10 mouse cellular contexts compared by ENCODE assay signal in the genomic region with DNA sequence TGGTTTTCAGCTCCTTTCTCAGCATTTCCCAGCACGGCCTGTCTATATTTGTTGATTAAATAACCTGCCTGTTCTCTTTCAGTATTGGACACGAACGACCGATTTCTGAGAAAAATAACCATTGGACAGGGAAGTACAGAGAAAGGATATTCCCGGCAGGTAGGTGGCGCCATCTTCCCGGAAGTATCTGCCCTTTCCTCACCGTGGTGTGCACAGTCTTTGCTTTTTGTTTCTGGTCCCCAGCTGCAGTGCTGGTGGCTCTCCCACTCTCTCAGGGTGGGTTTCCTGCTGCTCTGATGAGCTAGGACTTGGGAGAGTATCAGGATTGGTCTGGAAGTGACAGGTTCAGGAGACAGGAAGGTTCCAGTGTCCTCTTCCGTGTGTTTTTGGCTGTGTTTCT.
DNase-seq lines count a peak whose midpoint lies in the region; ATAC-seq and TF ChIP-seq lines count a peak whose summit lies in the region.
"Had no signal": no experiment of that assay in that cellular context is flagged by ENCODE, and none has a peak within 500 bp of the region (broad histone marks: within the 10 kb centered on the region; RNA-seq: fewer than 3 reads in every experiment).

No protein-coding gene starts in this region.

- TF ChIP-seq CTCF in MEL (IDR thresholded peaks at IDR 0.05 in 2 of 3, conservative IDR thresholded peaks at IDR 0.05 in 1 of 3; ENCODE audit: control insufficient read depth in 1 of 3, insufficient read depth in 1 of 3, low read depth in 2 of 3, low read length in 3 of 3, poor library complexity in 1 of 3, severe bottlenecking in 1 of 3): peak; percentile 43 to 61 (median 60)

- H3K9ac ChIP-seq in kidney, embryonic 14.5 days (ENCODE audit: low read depth, low read length): no peak overlapping the region
- H3K9ac ChIP-seq in MEL (ENCODE audit: control insufficient read depth, low read depth, low read length, poor library complexity, severe bottlenecking): no peak overlapping the region
- H3K9ac ChIP-seq: embryonic facial prominence, embryonic 12.5 days; limb, embryonic 15.5 days had no signal

- TF ChIP-seq RAD21 in MEL (IDR thresholded peaks at IDR 0.05; ENCODE audit: low read depth, low read length): peak; percentile 38

- no peaks in the 10 kb centered on the region for H3K79me2 ChIP-seq in MEL (ENCODE audit: control insufficient read depth, insufficient read depth, low read length, poor library complexity)

- no peak for TF ChIP-seq POLR2A in MEL (IDR thresholded peaks at IDR 0.05; ENCODE audit: control insufficient read depth in 1 of 2, insufficient read depth in 1 of 2, low read depth in 1 of 2, low read length in 2 of 2, poor library complexity in 1 of 2)

- H3K9me3 ChIP-seq in kidney, embryonic 14.5 days (ENCODE audit: control insufficient read depth, low read length): no peaks in the 10 kb centered on the region
- H3K9me3 ChIP-seq in MEL (replicated peaks; ENCODE audit: insufficient read depth, low read length): no peaks in the 10 kb centered on the region
- H3K9me3 ChIP-seq: embryonic facial prominence, embryonic 12.5 days; limb, embryonic 15.5 days had no signal

- H3K36me3 ChIP-seq in kidney, embryonic 14.5 days (ENCODE audit: control insufficient read depth, insufficient read depth, low read length): 0 out of 2 replicates have a peak, but pooled peaks cover 9% of the 10 kb centered on the region
- H3K36me3 ChIP-seq in MEL (ENCODE audit: control insufficient read depth in 1 of 2, insufficient read depth in 2 of 2, low read length in 2 of 2): peaks cover 0 to 14% of the 10 kb centered on the region in 2 experiments; a peak in 2 of 4 replicates
- H3K36me3 ChIP-seq: embryonic facial prominence, embryonic 12.5 days; limb, embryonic 15.5 days had no signal

- no peaks in the 10 kb centered on the region for H3K27me3 ChIP-seq in kidney, embryonic 14.5 days (ENCODE audit: control insufficient read depth, insufficient read depth, low read length)
- no peaks in the 10 kb centered on the region for H3K27me3 ChIP-seq in MEL (ENCODE audit: control insufficient read depth in 1 of 2, insufficient read depth in 2 of 2, low read length in 2 of 2)
- H3K27me3 ChIP-seq: embryonic facial prominence, embryonic 12.5 days; limb, embryonic 15.5 days had no signal

- H3K4me1 ChIP-seq in kidney, embryonic 14.5 days (ENCODE audit: control insufficient read depth, insufficient read depth, low read length): 0 out of 2 replicates have a peak, but pooled peaks cover 7% of the 10 kb centered on the region
- H3K4me1 ChIP-seq in MEL (ENCODE audit: control insufficient read depth in 1 of 2, insufficient read depth in 2 of 2, low read length in 2 of 2): no peaks in the 10 kb centered on the region

- intact Hi-C loops in left cerebral cortex, postnatal 10 days (cut with DNase I): no loop called here

- DNase-seq in kidney, adult 18-20 months: peak; percentile 62
- DNase-seq in MEL (ENCODE audit: low read depth, low spot score): peak; percentile 40
- DNase-seq in cerebellum, postnatal 14 days: peak; percentile 79 to 87
- peak; percentile 8 for DNase-seq in gonadal fat pad, adult 2 months (ENCODE audit: low read depth)
- peak; percentile 7 to 67 for DNase-seq in left cerebral cortex, postnatal 10 days (ENCODE audit: extremely low spot score in 1 of 2, low spot score in 2 of 2)
- peak; percentile 45 for DNase-seq in urinary bladder, postnatal 25 days (ENCODE audit: low spot score)

- H3K27ac ChIP-seq in kidney, embryonic 14.5 days (ENCODE audit: low read depth, low read length): no peak overlapping the region
- no peak overlapping the region for H3K27ac ChIP-seq in MEL (ENCODE audit: control insufficient read depth, low read depth, low read length)
- H3K27ac ChIP-seq: embryonic facial prominence, embryonic 12.5 days; limb, embryonic 15.5 days had no signal

- H3K4me2 ChIP-seq in kidney, embryonic 14.5 days (replicated peaks; ENCODE audit: low read depth, low read length): no peak overlapping the region
- H3K4me2 ChIP-seq: embryonic facial prominence, embryonic 12.5 days; limb, embryonic 15.5 days had no signal

- TF ChIP-seq EP300 in MEL (IDR thresholded peaks at IDR 0.05; ENCODE audit: low read depth in 1 of 2, low read length in 2 of 2): no peak

- WGBS in kidney, embryonic 14.5 days: 85% methylated on average over 9 of the region's 9 CpGs

- ATAC-seq in kidney, embryonic 14.5 days (ENCODE audit: low FRiP score, low TSS enrichment): no peak
- peak; percentile 72; the same call in 1 of the 2 replicates for ATAC-seq in monocyte, adult 5-6 weeks (replicated peaks; ENCODE audit: insufficient number of reproducible peaks, low FRiP score, low TSS enrichment, poor library complexity, severe bottlenecking)

- H3K4me3 ChIP-seq in kidney, embryonic 14.5 days (ENCODE audit: low read length): no peak overlapping the region
- no peak overlapping the region for H3K4me3 ChIP-seq in MEL (ENCODE audit: control insufficient read depth in 1 of 2, insufficient read depth in 1 of 2, low read depth in 2 of 2, low read length in 2 of 2)
- H3K4me3 ChIP-seq: embryonic facial prominence, embryonic 12.5 days; limb, embryonic 15.5 days had no signal

TF ChIP-seq in MEL, 35 proteins besides CTCF, POLR2A, EP300 and RAD21:
- TF ChIP-seq MXI1 (IDR thresholded peaks at IDR 0.05; ENCODE audit: low read depth, low read length) (no peak), TCF12 (IDR thresholded peaks at IDR 0.05; ENCODE audit: low read depth, low read length) (no peak), SMC3 (IDR thresholded peaks at IDR 0.05; ENCODE audit: low read depth, low read length) (peak; percentile 49), E2F4 (IDR thresholded peaks at IDR 0.05; ENCODE audit: borderline replicate concordance, low read depth, low read length) (no peak), UBTF (IDR thresholded peaks at IDR 0.05; ENCODE audit: borderline replicate concordance, insufficient read depth, low read depth, low read length) (no peak), USF1 (IDR thresholded peaks at IDR 0.05; ENCODE audit: low read depth, low read length) (no peak), MYC (IDR thresholded peaks at IDR 0.05; ENCODE audit: low read depth, low read length) (no peak), JUND (IDR thresholded peaks at IDR 0.05; ENCODE audit: low read depth, low read length) (no peak), ZNF384 (IDR thresholded peaks at IDR 0.05; ENCODE audit: low read depth, low read length) (no peak), MAX (IDR thresholded peaks at IDR 0.05; ENCODE audit: low read length) (no peak), ETS1 (IDR thresholded peaks at IDR 0.05; ENCODE audit: low read depth, low read length) (no peak), NELFE (IDR thresholded peaks at IDR 0.05; ENCODE audit: low read depth, low read length) (no peak), ZC3H11A (IDR thresholded peaks at IDR 0.05; ENCODE audit: low read depth, low read length) (no peak), KAT2A (conservative IDR thresholded peaks at IDR 0.05; ENCODE audit: low read depth, low read length) (no peak), MYB (IDR thresholded peaks at IDR 0.05; ENCODE audit: low read depth, low read length) (no peak), ELF1 (IDR thresholded peaks at IDR 0.05; ENCODE audit: low read depth, low read length) (peak; percentile 72; the same call in 1 of the 2 replicates), CHD1 (IDR thresholded peaks at IDR 0.05; ENCODE audit: low read depth, low read length) (no peak)
TF ChIP-seq in MEL: peak in this region for 2.

Comparison
In these comparisons a context has a peak if more than half of its experiments do, and no peak if none do; other contexts are left out.
1. DNase-seq: peak in every context shown above with its lines; median percentile 83 in cerebellum, postnatal 14 days; 62 in kidney, adult 18-20 months; 45 in urinary bladder, postnatal 25 days; 40 in MEL; 37 in left cerebral cortex, postnatal 10 days; 8 in gonadal fat pad, adult 2 months.